Mouse (Mus musculus): ENCODE data around the gene Galntl6.

DNA sequence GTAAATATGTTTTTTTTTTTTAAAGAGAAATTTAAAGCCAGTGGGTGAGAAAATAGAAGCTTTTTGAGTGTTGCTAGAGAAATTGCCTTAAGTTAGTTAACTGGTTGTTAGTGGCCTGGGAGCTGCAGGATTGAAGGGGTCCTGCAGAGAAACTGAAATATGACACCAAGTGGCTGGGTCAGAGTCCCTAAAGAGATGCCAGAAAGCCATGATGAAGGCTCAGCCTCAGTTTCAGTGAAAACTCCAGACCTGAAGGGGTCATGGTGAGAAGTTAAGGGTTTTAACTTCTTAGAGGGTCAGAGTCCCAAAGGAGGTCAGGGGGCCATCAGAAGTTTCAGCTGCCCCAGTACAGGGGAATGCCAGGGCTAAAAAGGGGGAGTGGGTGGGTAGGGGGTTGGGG, 1155.0 kb downstream of the Galntl6 start:
- TF ChIP-seq CTCF (conservative IDR thresholded peaks at IDR 0.05; ENCODE audit: low read length) (no peak), POU5F1 (IDR thresholded peaks at IDR 0.05; ENCODE audit: borderline replicate concordance, low read length) (no peak)

All from E14TG2a.4 (cell line).